Mouse (Mus musculus) thymus, postnatal 0 days (tissue): Measurements from ENCODE around the gene Arl4a. TPM values are rescaled to one million over a fixed set of nuclear protein-coding genes. Genes with fewer than 3 reads are reported as not detected.

ENCODE experiments used
- DNase-seq: peaks from one replicate; pipeline ENCODE4 v3.0.0-alpha.2; 2015; ENCODE audit warnings: low spot score
- polyA plus RNA-seq: library from polyadenylated mRNA; unstranded; fragments of >200 nt; fragmentation: Nextera tagmentation; extraction: Ambion mirVana; gene quantifications from 2 replicates; pipeline ENCODE4 v1.2.1, GENCODE M21; 2015

Gene Arl4a
- polyA plus RNA-seq, result 36.3 and 41.3 TPM in 2 replicates

DNA sequence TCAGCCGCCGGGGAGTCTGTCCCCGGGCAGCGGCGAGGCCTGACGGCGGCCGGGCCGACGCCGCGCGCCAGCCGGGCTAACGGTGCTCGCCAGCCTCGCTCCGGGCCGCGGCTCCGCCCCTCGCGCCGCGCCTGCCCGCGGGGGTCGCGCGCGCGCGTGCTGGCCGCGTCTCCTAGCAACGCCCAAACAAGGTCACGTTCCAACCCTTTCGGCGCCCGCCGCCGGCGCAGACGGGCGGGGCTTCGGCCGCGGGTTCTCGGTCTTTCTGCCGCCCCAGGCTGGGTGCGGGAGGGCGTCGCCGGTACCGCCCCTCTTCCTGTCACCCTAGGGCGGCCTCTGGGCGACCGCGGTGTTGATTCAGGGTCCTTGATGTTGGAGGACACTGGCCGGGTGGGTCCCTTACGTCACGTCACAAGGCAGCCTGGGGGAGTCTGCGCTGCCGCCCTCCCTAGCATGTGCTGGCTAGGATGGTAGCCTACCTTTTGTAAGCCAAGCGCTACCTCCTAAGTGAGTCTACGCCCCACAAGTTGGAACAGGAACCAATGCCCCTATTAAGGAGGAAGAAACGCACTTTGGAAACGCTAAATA, at the start of gene Arl4a:
Gene Arl4a, minus strand, starts transcription at position 150 of the 588 bp plus-strand sequence.
- peak; percentile 92 for DNase-seq

DNA sequence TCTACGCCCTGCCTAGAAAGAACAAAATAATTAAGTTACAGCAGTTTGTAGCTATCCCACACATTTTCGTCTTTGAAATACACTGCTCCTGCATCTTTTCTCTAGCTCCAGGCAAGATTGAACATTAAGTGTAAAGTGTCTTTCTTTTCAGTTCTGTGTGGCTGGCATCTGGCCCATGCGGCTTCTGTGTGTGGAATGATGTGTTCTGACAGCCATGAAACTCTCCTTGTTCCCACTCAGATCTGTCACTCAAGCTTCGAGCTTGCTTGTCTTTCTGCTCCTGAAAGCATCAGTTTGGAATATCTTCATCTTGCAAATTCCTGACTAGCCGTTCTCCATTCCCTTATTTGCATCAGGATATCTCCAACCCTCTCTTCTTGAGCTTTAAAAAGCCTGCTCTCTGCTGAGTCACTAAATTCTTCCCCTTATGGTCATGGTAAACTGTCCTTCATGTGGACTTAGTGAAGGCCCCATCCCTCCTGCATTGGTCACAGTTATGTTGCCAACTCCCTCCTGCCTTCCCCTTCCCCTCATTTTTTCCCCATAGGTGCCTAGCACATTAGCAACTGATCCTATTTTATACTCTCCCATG, 48.0 kb upstream of the Arl4a start:
- DNase-seq, result no peak

GRCm38 (mm10) chr12:40082453-40083238, 44.8 kb upstream of the Arl4a start:
- DNase-seq, result peak; percentile 58

- no peak for DNase-seq
These were observed 44.2 kb upstream of the Arl4a start for GRCm38 (mm10) chr12:40082048-40082447.

DNA sequence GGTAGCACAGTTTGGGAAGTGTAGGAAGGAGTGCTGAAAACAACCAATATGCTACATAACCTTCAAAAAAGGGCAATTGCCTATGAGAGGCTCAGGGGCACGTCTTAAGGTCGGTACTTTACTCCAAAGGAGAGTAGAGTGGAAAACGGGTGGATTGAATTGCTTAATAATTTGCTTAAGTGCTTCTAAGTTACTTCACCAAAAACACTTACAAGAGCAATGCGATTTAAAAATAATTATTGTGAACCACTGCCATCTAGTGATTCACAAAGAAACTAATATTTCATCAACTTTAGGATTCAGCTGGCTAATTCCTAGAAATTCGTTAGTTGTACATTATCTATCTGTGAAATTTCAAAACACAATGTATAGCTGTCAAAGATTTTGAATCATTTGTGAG, 35.8 kb upstream of the Arl4a start:
- DNase-seq, result no peak

DNA sequence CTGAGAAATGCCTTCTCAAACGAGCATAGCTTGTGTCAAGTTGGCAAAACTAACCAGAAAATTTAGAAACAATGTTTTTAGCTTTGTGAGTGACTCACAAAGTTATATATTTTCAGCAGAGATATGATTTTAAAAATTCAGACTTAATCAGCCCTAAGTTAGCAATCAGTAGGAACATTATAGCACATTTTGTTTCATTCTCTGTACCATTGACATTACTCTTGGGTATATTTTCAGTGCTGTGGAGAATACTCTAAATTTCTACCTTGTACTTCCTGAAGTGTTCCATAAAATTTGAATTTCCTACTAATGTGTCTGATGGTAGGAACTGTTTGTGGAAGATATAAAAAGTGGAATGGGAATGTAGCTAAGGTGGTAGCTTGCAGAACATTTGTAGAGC, 9.2 kb upstream of the Arl4a start:
- DNase-seq, result no peak

DNA sequence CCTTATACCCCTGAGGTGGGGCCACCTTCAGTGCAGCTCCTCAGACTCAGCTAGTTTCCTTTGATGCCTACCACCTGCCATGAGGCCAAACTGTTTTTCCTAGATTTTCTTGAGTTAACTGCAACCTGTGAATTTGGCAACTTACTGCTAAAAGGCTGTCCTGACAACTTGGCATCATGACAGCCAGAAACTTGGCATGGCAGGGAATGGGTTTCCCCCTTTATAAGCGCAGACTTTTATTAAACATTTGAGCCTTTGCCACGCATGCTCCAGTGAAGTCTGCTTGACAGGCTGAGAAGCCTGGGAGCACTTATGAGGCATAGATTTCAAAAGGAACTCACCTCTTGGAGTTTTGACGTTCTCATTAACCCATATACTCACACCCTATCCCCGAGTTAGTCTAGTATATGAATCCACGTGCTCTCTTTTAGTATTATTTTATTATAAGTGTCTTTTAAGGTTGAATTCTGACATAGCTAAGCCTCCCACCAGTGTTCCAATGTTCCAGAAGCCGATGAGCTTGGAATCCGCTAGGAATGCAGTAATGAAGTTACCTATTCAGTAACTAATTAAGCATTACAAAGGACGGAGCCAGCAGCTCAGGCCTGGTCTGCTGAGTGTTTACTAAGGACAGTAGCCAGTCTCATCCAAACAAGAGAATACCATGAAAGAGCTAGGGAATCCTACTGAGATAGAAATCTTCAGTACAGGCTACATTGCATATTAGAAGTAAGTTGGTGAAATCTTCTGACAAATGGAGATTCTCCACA, 6.2 kb upstream of the Arl4a start:
- no peak for DNase-seq

GRCm38 (mm10) chr12:40040067-40040466, 2.2 kb upstream of the Arl4a start:
- peak; percentile 72 for DNase-seq

GRCm38 (mm10) chr12:40037226-40037813, 505 bp downstream of the Arl4a start:
- peak; percentile 98 for DNase-seq

- peak; percentile 47 for DNase-seq
These were observed 1.2 kb downstream of the Arl4a start for GRCm38 (mm10) chr12:40036666-40037065.

DNA sequence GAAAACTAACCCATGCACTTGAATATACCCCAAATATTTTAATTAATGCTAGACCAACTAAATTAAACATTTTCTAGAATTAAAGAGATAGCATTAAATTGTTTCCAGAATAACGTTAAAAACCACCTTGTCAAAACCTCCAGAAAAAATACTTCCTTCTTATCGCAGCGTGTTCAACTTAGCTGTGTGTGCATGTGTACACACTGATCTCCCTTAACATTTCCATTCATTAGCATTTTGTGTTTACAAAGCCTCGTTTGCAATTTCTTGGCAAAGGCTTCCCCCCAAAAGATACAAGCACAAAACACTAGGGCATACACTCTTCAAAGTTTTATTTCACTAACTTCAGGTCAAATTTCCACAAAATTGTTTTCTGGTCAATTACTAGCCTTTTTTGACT, 2.3 kb downstream of the Arl4a start:
- no peak for DNase-seq

DNA sequence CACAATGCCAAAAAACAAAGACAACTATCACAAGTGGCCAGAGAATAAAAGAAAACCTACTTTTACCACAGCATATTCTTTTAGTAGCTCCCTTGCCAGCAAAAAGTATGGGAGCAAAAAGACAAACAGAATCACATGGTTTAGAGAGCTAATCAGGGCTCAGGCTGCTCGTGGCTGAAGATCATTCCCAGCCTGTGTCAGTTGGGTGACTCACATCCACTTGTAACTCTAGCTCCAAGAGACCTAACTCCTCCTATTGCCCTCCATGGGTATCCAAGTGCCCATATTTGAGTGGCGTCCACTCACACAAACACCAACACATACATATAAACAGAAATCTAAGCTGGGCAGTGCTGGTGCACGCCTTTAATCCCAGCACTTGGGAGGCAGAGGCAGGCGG, 8.6 kb downstream of the Arl4a start:
- no peak for DNase-seq

DNA sequence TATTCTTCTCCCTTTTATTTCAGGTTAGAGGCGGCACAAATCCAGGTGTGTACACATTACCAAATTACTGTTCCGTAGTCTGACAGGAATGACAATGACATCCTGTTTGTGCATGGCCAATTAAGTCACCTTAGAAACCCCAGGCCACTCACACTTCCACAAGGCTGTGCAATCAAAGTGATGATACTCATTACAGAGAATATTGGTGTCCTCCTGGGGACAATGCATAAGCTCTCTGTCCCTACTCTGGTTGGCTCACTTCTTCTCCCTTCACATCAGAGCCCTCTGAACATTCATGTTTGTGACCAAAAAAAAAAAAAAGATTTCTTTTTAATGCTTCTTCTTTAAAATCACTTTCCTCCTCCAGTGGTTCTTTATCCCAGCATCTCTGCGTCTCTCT, 10.0 kb downstream of the Arl4a start:
- no peak for DNase-seq

DNA sequence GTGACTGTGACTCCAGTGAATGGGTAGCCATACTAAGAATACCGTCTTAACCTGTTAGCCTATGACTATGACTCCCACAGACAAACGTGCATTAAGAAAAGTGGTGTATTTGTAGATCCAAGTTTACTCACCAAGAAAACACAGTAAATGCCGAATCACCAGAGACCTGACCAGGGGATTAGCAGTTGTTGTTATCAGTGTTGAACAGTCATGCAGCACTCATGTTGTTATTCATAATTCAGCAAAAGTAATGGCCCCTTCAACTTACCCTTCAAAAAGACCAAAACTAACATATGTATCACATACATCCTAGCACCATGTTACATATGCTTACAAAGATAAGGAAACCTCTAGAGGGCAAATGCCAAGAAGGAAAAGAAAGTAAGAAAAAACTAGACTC, 10.4 kb downstream of the Arl4a start:
- DNase-seq, result no peak

GRCm38 (mm10) chr12:40023918-40024317, 13.9 kb downstream of the Arl4a start:
- DNase-seq, result no peak

DNA sequence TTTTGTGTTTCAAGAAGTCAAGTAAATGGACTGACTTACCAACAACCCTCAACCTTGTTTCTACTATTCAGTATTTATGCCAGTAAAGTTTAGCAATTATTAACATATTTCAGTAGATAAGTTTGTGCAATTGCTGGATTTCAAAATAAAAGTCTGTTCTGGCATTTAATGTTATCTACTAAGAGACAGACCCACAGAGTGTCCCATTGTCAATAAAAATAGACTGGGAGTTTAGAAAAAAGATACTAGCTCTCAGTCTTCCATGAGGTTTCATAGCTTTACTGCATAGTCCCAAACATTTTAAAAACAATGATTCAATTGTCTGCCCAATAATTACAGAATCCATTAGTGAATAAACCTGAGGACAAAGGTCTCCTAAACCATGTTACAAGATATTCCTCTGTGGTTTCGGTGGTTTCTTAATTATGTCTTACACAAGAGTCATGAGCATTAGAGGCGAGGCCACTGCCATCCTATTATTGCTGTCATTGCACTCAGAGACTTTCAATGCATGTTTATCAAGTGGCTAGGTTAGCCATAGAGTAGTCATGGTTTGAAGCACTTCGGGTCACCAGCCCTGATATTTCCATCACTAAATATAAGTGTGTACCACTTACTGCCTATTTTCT, 14.7 kb downstream of the Arl4a start:
- DNase-seq, result no peak

DNA sequence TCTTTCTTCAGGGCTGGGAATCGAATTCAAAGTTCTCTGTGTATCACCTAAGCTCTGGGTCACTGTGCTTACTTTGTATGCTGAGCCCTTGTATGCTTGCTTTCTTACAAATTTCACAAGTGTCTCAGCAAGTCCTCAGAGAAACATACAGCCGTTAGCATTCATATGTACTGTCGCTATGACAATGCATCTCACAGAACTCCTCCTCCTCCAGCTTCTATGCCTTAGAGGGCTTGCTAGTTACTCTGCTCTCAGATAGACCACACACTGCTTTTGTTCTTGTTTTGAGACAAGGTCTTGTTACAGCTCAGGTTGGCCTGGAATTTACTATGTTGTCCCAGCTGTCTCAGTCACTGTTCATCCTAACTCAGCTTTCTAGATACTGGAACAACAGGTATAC, 15.5 kb downstream of the Arl4a start:
- DNase-seq, result no peak

GRCm38 (mm10) chr12:40017955-40018505, 19.8 kb downstream of the Arl4a start:
- DNase-seq, result no peak

DNA sequence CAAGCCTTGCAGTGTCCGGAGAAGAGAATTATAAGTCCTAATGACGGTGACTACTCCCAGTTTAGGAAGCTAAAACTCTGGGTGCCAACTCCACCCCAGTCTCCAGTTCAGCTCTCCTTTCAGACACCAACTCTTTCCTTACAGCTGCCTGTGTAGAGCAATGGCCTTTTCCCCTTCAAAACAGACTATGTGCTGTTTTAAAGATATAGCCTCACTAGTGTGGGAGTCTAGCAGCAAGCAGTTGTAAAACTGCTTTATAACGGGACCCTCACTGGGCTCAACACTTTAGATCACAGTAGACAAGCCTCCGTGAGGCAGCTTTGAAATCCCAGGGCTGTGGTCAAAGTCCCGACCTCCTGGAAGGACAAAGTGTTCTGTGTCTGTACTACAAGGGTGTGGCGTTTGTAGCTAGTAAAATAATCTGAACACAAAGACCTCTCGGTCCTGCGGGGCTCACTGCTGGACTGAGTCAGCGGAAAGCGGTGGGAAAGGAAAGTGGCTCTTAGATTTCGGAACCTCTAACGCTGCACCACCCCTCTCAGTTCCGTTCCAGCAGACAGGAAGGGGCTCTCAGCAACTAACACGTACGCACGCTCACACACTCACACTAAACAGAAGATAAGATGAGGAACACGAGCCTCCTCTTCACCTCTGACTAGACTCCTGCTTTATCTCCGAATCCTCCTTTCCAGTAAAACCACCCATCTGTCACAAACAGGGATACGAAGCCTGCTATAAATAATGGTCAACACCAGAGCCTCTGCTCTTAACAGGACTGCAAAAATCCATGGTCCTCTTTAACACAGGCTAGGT, 21.0 kb downstream of the Arl4a start:
- peak; percentile 67 for DNase-seq

GRCm38 (mm10) chr12:40016068-40016467, 21.8 kb downstream of the Arl4a start:
- no peak for DNase-seq
